ENCODE assay signal across 10 mouse cellular contexts in the genomic region with DNA sequence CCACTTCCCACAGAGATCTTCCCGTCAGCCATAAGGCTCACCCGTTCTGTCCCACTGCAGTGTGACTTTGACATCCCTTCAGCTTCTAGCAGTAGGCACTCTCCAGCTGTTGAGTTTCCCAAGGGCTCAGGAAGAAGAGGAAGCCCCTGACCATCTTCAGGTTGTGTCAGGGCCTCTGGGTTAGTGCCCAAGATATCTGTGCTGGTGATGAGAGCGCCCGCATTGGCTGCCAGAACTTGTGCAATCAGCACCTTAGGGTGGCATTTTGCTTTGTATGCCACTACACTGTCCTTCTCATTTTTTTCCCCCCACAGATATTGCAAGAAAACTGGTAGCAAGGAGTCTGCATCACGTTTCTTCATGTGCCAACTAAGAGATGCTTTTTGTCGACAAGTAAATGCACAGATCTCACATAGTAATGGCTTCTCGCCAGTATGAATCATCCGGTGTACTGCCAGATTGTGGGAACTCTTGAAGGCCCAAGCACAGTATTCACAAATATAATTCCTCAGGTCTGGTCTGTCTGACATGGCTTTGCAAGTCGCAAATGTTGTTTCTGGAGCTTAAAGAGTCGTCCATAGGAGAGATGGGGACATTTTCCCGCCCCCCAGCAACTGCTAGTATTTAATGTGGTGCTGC. TPM values are rescaled to one million over a fixed set of nuclear protein-coding genes. Genes with fewer than 3 reads are reported as not detected.
A peak's percentile ranks its signal among the peaks of the same experiment; 100 is the strongest.
DNase-seq lines count a peak whose midpoint lies in the region; ATAC-seq and TF ChIP-seq lines count a peak whose summit lies in the region.
"Had no signal": no experiment of that assay in that cellular context is flagged by ENCODE, and none has a peak within 500 bp of the region (broad histone marks: within the 10 kb centered on the region; RNA-seq: fewer than 3 reads in every experiment).

No protein-coding gene starts in this region.

- peaks cover 8% of the 10 kb centered on the region for H3K4me1 ChIP-seq in heart, embryonic 15.5 days (replicated peaks)
- peaks cover 0 to 21% of the 10 kb centered on the region in 2 experiments; a peak in 3 of 4 replicates for H3K4me1 ChIP-seq in CH12.LX (ENCODE audit: control insufficient read depth in 1 of 2, insufficient read depth in 2 of 2)
- H3K4me1 ChIP-seq: limb, embryonic 12.5 days had no signal

- H3K4me2 ChIP-seq in heart, embryonic 15.5 days, result peak overlapping the region; percentile 93; the same call in 1 of the 2 replicates
- 0 out of 2 replicates have a peak overlapping the region, but pooled peaks have one; percentile 31 for H3K4me2 ChIP-seq in CH12.LX (ENCODE audit: insufficient read depth, low read depth, poor library complexity, severe bottlenecking)

- ATAC-seq in heart, embryonic 15.5 days (replicated peaks; ENCODE audit: insufficient number of reproducible peaks, insufficient read depth, low FRiP score, low read depth), result no peak
- no peak for ATAC-seq in inflammation-experienced regulatory T-cells, adult 6 months

- TF ChIP-seq CTCF in CH12.LX (conservative IDR thresholded peaks at IDR 0.05 in 1 of 2, IDR thresholded peaks at IDR 0.05 in 1 of 2; ENCODE audit: low read depth in 2 of 2, low read length in 2 of 2), result no peak

- no peak for TF ChIP-seq EP300 in CH12.LX (IDR thresholded peaks at IDR 0.05; ENCODE audit: low read length)

- WGBS in heart, embryonic 15.5 days, result 58% methylated on average over 11 of the region's 11 CpGs

- no peak for TF ChIP-seq RAD21 in CH12.LX (IDR thresholded peaks at IDR 0.05; ENCODE audit: low read depth, low read length)

- no peak for TF ChIP-seq POLR2A in CH12.LX (IDR thresholded peaks at IDR 0.05; ENCODE audit: low read depth, low read length)

- peak; percentile 29 for DNase-seq in adrenal gland, postnatal 14 days
- no peak for DNase-seq in adrenal gland, adult 18-20 months (ENCODE audit: low spot score in 2 of 2)
- no peak for DNase-seq in heart, adult 18-20 months
- DNase-seq in CH12.LX (ENCODE audit: extremely low read depth), result no peak
- DNase-seq in left cerebral cortex, postnatal 25 days (ENCODE audit: low spot score in 2 of 2), result peak; percentile 65 to 92
- DNase-seq in embryo, embryonic 9.5 days (ENCODE audit: extremely low spot score), result no peak
- DNase-seq: gastrocnemius, postnatal 10 days had no signal

- 0 out of 2 replicates have a peak overlapping the region, but pooled peaks have one; percentile 54 for H3K4me3 ChIP-seq in heart, embryonic 15.5 days
- peak overlapping the region in 2 of 3 experiments; percentile 14 to 17 for H3K4me3 ChIP-seq in CH12.LX (replicated peaks in 1 of 3; ENCODE audit: low read depth in 2 of 3, low read length in 2 of 3, poor library complexity in 1 of 3)

- peaks cover 14% of the 10 kb centered on the region for H3K27me3 ChIP-seq in heart, embryonic 15.5 days
- H3K27me3 ChIP-seq in CH12.LX (replicated peaks), result no peaks in the 10 kb centered on the region

- no peaks in the 10 kb centered on the region for H3K36me3 ChIP-seq in heart, embryonic 15.5 days
- no peaks in the 10 kb centered on the region for H3K36me3 ChIP-seq in CH12.LX (replicated peaks in 1 of 2; ENCODE audit: control insufficient read depth in 1 of 2, insufficient read depth in 1 of 2, low read length in 1 of 2)
- H3K36me3 ChIP-seq: limb, embryonic 12.5 days had no signal

- no peak overlapping the region for H3K27ac ChIP-seq in heart, embryonic 15.5 days
- no peak overlapping the region for H3K27ac ChIP-seq in CH12.LX (ENCODE audit: insufficient read depth, low read depth)
- H3K27ac ChIP-seq: limb, embryonic 12.5 days had no signal

- dilution Hi-C loops in CH12.LX (cut with MboI; ENCODE audit: extremely low pct_ligation_motif_present, extremely low pct_unique_long_range_greater_than_20kb, low sequenced_read_pairs), result no loop called here

- in situ Hi-C loops in CH12.LX (cut with MboI; ENCODE audit: low pct_ligation_motif_present, low pct_unique_long_range_greater_than_20kb, low sequenced_read_pairs), result loop anchor here (25.0 kb wide), 1 partner anchor 177 kb away; the partner anchor contains the start of gene Chd1

- no peak overlapping the region for H3K9ac ChIP-seq in heart, embryonic 15.5 days
- H3K9ac ChIP-seq in CH12.LX (ENCODE audit: insufficient read depth, low read depth), result no peak overlapping the region
- H3K9ac ChIP-seq: limb, embryonic 12.5 days had no signal

- intact Hi-C loops in left cerebral cortex, postnatal 25 days (cut with DNase I), result no loop called here

- no peaks in the 10 kb centered on the region for H3K9me3 ChIP-seq in heart, embryonic 15.5 days (replicated peaks)
- H3K9me3 ChIP-seq in CH12.LX (replicated peaks; ENCODE audit: low read length), result peaks cover 3% of the 10 kb centered on the region

- no peaks in the 10 kb centered on the region for H3K79me2 ChIP-seq in CH12.LX (replicated peaks; ENCODE audit: control insufficient read depth, extremely low read depth, insufficient read depth, poor library complexity, severe bottlenecking)

TF ChIP-seq in CH12.LX, 34 proteins besides CTCF, POLR2A, EP300 and RAD21:
- no peak for TF ChIP-seq SMC3 (IDR thresholded peaks at IDR 0.05; ENCODE audit: low read depth, low read length)
- no peak for TF ChIP-seq NELFE (IDR thresholded peaks at IDR 0.05; ENCODE audit: low read depth, low read length)
- no peak for TF ChIP-seq ZMIZ1 (IDR thresholded peaks at IDR 0.05; ENCODE audit: low read depth, low read length)
- TF ChIP-seq IRF4 (IDR thresholded peaks at IDR 0.05; ENCODE audit: low read depth, low read length), result no peak
- no peak for TF ChIP-seq JUND (conservative IDR thresholded peaks at IDR 0.05; ENCODE audit: low read depth, low read length)
- TF ChIP-seq MAX (IDR thresholded peaks at IDR 0.05; ENCODE audit: low read length), result no peak
- no peak for TF ChIP-seq GABPA (IDR thresholded peaks at IDR 0.05; ENCODE audit: insufficient replicate concordance, low read depth, low read length)
- TF ChIP-seq MAFK (IDR thresholded peaks at IDR 0.05; ENCODE audit: insufficient replicate concordance, low read length), result no peak
- TF ChIP-seq MAZ (IDR thresholded peaks at IDR 0.05; ENCODE audit: low read depth, low read length), result no peak

RNA-seq across cellular contexts. Expression of gene Pdcd2, which starts 8.2 kb away (rescaled TPM):
- 30.8 and 36.2 TPM in 2 replicates for total RNA-seq in adrenal gland, postnatal 14 days (2021)
- 10 to 100 TPM; 29.3 to 37.7 TPM for total RNA-seq in adrenal gland, adult 18-20 months (2021)
- 26.0 and 29.7 TPM in 2 replicates for polyA plus RNA-seq in heart, embryonic 15.5 days (2015; fragmentation: Nextera tagmentation; extraction: Ambion mirVana)
- 10 to 100 TPM; 16.6 to 20.5 TPM for total RNA-seq in heart, adult 18-20 months (2021)
- total RNA-seq in CH12.LX (2012; rRNA removed), result 78.2 and 87.5 TPM in 2 replicates
- total RNA-seq in CH12.LX (2014; rRNA removed), result 106 and 115 TPM in 2 replicates
- polyA plus RNA-seq in CH12.LX (2012; ENCODE audit: insufficient read length, low read depth), result 82.7 and 98.6 TPM in 2 replicates
- 10 to 100 TPM; 14.7 to 17.0 TPM for total RNA-seq in left cerebral cortex, postnatal 25 days (2021)
- 10 to 100 TPM; 18.0 to 29.1 (median 21.3) TPM for polyA plus RNA-seq in inflammation-experienced regulatory T-cells, adult 6 months (2017; shearing (Covaris generic))

RNA-seq across cellular contexts. Expression of gene Prdm9, which starts 28.9 kb away (rescaled TPM):
- 9.1 and 9.2 TPM in 2 replicates for total RNA-seq in adrenal gland, postnatal 14 days (2021)
- 1 to 10 TPM; 3.7 to 4.1 TPM for total RNA-seq in adrenal gland, adult 18-20 months (2021)
- polyA plus RNA-seq in heart, embryonic 15.5 days (2015; fragmentation: Nextera tagmentation; extraction: Ambion mirVana), result 1.1 and 1.5 TPM in 2 replicates
- 1 to 10 TPM; 1.6 to 1.9 TPM for total RNA-seq in heart, adult 18-20 months (2021)
- total RNA-seq in CH12.LX (2012; rRNA removed) (3.5 and 4.4 TPM in 2 replicates), CH12.LX (2014; rRNA removed) (5.0 and 5.3 TPM in 2 replicates)
- 6.6 and 7.6 TPM in 2 replicates for polyA plus RNA-seq in CH12.LX (2012; ENCODE audit: insufficient read length, low read depth)
- total RNA-seq in left cerebral cortex, postnatal 25 days (2021), result 1 to 10 TPM; 1.4 to 3.0 TPM
- 1 to 10 TPM; 4.5 to 9.0 (median 7.0) TPM for polyA plus RNA-seq in inflammation-experienced regulatory T-cells, adult 6 months (2017; shearing (Covaris generic))

RNA-seq across cellular contexts. Expression of gene Tbp, which starts 35.6 kb away (rescaled TPM):
- 25.9 and 33.1 TPM in 2 replicates for total RNA-seq in adrenal gland, postnatal 14 days (2021)
- total RNA-seq in adrenal gland, adult 18-20 months (2021), result 10 to 100 TPM; 24.2 to 31.8 TPM
- 22.7 and 28.1 TPM in 2 replicates for polyA plus RNA-seq in heart, embryonic 15.5 days (2015; fragmentation: Nextera tagmentation; extraction: Ambion mirVana)
- total RNA-seq in heart, adult 18-20 months (2021), result 10 to 100 TPM; 10.2 to 11.2 TPM
- total RNA-seq in CH12.LX (2012; rRNA removed), result 26.5 and 31.4 TPM in 2 replicates
- total RNA-seq in CH12.LX (2014; rRNA removed), result 71.4 and 71.7 TPM in 2 replicates
- 43.0 and 52.8 TPM in 2 replicates for polyA plus RNA-seq in CH12.LX (2012; ENCODE audit: insufficient read length, low read depth)
- total RNA-seq in left cerebral cortex, postnatal 25 days (2021), result 10 to 100 TPM; 25.2 to 28.8 TPM
- 10 to 100 TPM; 48.2 to 58.1 (median 56.7) TPM for polyA plus RNA-seq in inflammation-experienced regulatory T-cells, adult 6 months (2017; shearing (Covaris generic))

RNA-seq across cellular contexts. Expression of gene Psmb1, which starts 35.7 kb away (rescaled TPM):
- 159 and 160 TPM in 2 replicates for total RNA-seq in adrenal gland, postnatal 14 days (2021)
- 100 to 1,000 TPM; 166 to 169 TPM for total RNA-seq in adrenal gland, adult 18-20 months (2021)
- polyA plus RNA-seq in heart, embryonic 15.5 days (2015; fragmentation: Nextera tagmentation; extraction: Ambion mirVana), result 173 and 179 TPM in 2 replicates
- 100 to 1,000 TPM; 128 to 135 TPM for total RNA-seq in heart, adult 18-20 months (2021)
- total RNA-seq in CH12.LX (2012; rRNA removed) (212 and 219 TPM in 2 replicates), CH12.LX (2014; rRNA removed) (416 and 466 TPM in 2 replicates)
- polyA plus RNA-seq in CH12.LX (2012; ENCODE audit: insufficient read length, low read depth), result 186 and 187 TPM in 2 replicates
- 100 to 1,000 TPM; 122 to 129 TPM for total RNA-seq in left cerebral cortex, postnatal 25 days (2021)
- polyA plus RNA-seq in inflammation-experienced regulatory T-cells, adult 6 months (2017; shearing (Covaris generic)), result 100 to 1,000 TPM; 370 to 432 (median 370) TPM

Comparison
In these comparisons a context has a peak if more than half of its experiments do, and no peak if none do; other contexts are left out.
1. DNase-seq: peak in adrenal gland, postnatal 14 days (single experiment) and left cerebral cortex, postnatal 25 days (2 of 2); none in adrenal gland, adult 18-20 months (0 of 2), heart, adult 18-20 months (0 of 2), CH12.LX (single experiment) and embryo, embryonic 9.5 days (single experiment).